Mouse (Mus musculus): Measurements from ENCODE around the gene Tsga13. TPM values are rescaled to one million over a fixed set of nuclear protein-coding genes. Genes with fewer than 3 reads are reported as not detected.

Gene Tsga13
- total RNA-seq, 2 experiments from 2014 or later = not detected

DNA sequence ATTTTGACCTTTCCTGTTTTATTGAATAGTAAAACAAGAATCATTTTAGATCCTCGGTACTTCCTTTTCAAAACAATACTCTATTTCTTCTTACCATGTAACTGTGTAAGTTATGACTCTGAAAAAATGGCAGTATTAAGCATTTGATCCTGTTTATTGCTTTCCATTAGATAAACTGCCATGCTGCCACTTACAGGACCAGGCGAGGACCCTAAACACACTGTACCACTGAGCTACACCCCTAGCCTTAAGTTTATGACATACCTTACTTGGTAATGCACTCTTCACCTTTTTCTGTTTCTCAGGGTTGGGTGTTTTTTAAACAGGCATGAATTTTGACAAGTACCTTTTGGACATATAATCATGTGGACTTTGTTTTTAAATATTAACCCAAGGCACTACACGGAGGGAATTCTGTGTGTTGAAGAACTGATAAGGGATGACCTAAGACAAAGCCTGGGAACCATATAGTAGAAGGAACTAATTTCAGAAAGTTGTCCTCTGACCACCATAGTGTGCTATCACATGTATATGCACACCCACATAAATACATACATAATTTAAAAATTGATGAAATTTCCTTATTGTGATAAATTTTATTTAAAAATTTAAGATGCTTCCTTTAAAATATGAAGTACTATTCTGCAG, 50.2 kb downstream of the Tsga13 start:
- no peak for ATAC-seq (replicated peaks; ENCODE audit: poor library complexity)

DNA sequence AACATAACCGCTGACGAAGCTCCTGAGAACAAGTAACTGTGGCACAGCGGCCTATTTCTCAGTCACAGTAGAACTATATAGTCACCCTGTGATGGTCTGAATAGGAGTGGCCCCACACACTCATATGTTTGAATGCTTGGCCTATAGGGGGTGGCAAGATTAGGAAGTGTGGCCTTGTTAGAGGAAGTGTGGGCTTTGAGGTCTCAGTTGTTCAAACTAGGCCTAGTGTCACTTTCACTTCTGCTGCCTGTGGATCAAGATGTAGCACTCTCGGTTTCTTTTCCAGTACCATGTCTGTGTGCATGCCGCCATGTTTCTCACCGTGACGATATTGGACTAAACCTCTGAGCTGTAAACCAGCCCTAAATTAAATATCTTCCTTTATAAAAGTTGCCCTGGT, 59.4 kb downstream of the Tsga13 start:
- ATAC-seq (replicated peaks; ENCODE audit: poor library complexity) = peak; percentile 81

DNA sequence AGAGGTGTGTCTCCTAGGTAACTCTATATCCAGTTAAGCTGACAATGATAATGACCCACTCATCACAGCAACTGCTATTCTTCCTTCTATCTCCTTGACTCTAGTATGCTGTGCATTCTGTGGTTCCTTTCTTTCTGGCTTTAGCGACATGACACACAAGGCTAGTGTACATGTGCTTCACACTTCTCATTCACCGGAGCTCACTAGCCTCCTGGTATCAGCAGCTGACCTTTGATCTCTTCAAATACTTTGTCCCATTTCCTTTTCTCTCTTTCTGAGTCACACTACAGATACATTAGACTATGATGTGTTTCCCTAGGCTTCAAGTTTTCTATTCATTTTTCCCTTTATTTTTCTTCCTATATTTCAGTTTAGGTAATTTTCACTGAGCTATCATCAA, 60.2 kb downstream of the Tsga13 start:
- no peak for ATAC-seq (replicated peaks; ENCODE audit: poor library complexity)

DNA sequence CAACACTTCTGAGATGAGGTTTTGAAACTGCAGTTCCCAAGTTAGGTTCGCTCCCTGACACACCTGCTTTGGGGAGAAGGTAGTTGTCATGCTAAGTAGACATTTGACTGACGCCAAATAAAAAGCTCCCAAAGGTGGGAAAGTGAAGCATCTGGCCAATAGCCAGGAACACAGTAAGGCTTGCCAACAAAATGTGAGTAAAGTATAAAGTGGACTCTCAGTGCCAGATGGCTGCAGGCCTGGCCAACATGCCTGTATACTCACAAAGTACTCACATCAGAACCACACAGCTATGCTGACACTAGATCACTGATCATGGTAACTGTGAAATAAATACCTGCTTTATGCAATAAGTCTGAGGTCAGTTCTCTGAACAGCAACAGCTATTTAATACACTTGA, 65.6 kb downstream of the Tsga13 start:
- ATAC-seq (replicated peaks; ENCODE audit: poor library complexity) = no peak

Other genes with a start within 250 kb of the Tsga13 start
- gene Cep41, start 221.8 kb downstream of the Tsga13 start, total RNA-seq (2015) = 7.5 and 10.2 TPM in 2 replicates
- 5.2 and 8.4 TPM in 2 replicates for gene Cep41, start 221.8 kb downstream of the Tsga13 start, total RNA-seq (2017)
- not detected in 2 replicates for gene Mest, start 192.0 kb downstream of the Tsga13 start, total RNA-seq (2015)
- gene Mest, start 192.0 kb downstream of the Tsga13 start, total RNA-seq (2017) = 0.12 TPM in 1 of 2 replicates, not detected in the other
- 20.3 and 30.3 TPM in 2 replicates for gene Copg2, start 18.8 kb downstream of the Tsga13 start, total RNA-seq (2015)
- 43.0 and 43.3 TPM in 2 replicates for gene Copg2, start 18.8 kb downstream of the Tsga13 start, total RNA-seq (2017)
- not detected in 2 replicates for gene Klf14, start 43.5 kb upstream of the Tsga13 start, total RNA-seq (2015)
- gene Klf14, start 43.5 kb upstream of the Tsga13 start, total RNA-seq (2017) = 0.04 TPM in 1 of 2 replicates, not detected in the other

Measured in megakaryocyte progenitor cell, adult 5-6 weeks (primary cell).